Mouse (Mus musculus) G1E (cell line): Measurements from ENCODE around the gene 5430427O19Rik.

ENCODE experiments used
- CTCF ChIP-seq: IDR thresholded peaks from 2 replicates; pipeline ENCODE4 v1.5.1; 2012; ENCODE audit warnings: low read depth, low read length, inconsistent platforms, mixed read lengths
- GATA1 ChIP-seq: IDR thresholded peaks from 2 replicates; pipeline ENCODE4 v1.6.1; 2012; ENCODE audit warnings: borderline replicate concordance, low read length, inconsistent platforms, mixed read lengths
- GATA2 ChIP-seq: IDR thresholded peaks from 2 replicates; pipeline ENCODE4 v1.6.1; 2012; ENCODE audit warnings: low read depth, low read length, inconsistent platforms, borderline replicate concordance

DNA sequence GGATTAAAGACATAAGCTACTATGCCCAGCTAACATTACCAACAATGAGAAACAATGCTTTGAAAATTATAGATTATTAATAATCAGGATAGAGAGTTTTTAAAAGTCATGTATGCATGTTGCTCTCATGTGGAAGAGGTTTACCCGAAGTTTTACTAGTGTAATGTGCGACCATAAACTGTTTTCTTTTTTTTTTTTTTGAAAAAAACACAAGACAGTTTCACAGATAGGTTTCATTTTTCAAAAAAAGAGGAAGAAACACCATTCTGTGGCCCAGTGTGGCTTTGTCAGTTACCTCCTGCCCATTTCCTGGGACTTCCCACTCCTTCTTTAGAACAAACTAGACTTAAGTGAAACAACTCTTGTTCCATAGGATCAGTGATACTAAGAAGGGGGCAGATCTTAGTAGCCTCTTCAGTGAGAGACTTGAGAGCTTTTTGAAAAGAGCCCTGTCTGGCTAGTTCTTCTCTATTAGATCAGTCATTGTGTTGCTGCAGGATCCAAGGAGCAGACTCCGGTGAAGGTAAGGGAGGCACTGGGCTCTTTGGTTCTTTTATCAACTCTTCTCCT is at the start of gene 5430427O19Rik:
- TF ChIP-seq CTCF: no peak
- TF ChIP-seq GATA1: no peak
- no peak for TF ChIP-seq GATA2
